Mouse (Mus musculus): ENCODE measurements around the gene Rab25.
"Not testable (repeated sequence)": the region's sequence is repeated elsewhere in the genome, so short reads cannot be mapped to it uniquely, and the experiment has no call there.

DNA sequence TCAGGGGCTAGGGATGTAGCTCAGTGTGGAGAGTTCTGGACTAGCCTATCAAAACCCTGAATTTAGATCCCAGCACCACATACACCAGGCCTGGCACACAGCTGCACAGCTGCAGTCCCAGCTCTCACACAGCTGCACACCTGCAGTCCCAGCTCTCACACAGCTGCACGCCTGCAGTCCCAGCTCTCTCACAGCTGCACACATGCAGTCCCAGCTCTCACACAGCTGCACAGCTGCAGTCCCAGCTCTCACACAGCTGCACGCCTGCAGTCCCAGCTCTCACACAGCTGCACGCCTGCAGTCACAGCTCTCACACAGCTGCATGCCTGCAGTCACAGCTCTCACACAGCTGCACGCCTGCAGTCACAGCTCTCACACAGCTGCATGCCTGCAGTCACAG is 48.4 kb upstream of the Rab25 start:
- not testable (repeated sequence) for TF ChIP-seq CTCF (IDR thresholded peaks at IDR 0.05; ENCODE audit: low read depth); EP300 (optimal IDR thresholded peaks at IDR 0.05)

All from stomach, postnatal 0 days (tissue).